Mouse (Mus musculus) heart, embryonic 13.5 days (tissue): Measurements from ENCODE around the gene Arl5b. TPM values are rescaled to one million over a fixed set of nuclear protein-coding genes. Genes with fewer than 3 reads are reported as not detected.
A peak's percentile ranks its signal among the peaks of the same experiment; 100 is the strongest.

Experiments used
- ATAC-seq: fragments of 200-750 bp; cut with Nextera tagmentation; 2 replicates; pipeline ENCODE4 v1.8.0; 2017; ENCODE audit warnings: moderate TSS enrichment; ENCODE audit not compliant: insufficient number of reproducible peaks, low FRiP score, low TSS enrichment; ENCODE audit errors: extremely low read depth
- H3K27ac ChIP-seq: fragments of 300-500 bp; sonication (generic); replicated peaks from 2 replicates; pipeline ENCODE4 v1.5.1; 2015; ENCODE audit warnings: moderate library complexity, mild to moderate bottlenecking, inconsistent platforms
- H3K27me3 ChIP-seq: fragments of 300-500 bp; sonication (generic); replicated peaks from 2 replicates; pipeline ENCODE4 v1.6.1; 2015; ENCODE audit warnings: mild to moderate bottlenecking, inconsistent platforms
- H3K36me3 ChIP-seq: fragments of 300-500 bp; sonication (generic); 2 replicates; pipeline ENCODE4 v1.6.1; 2015; ENCODE audit warnings: mild to moderate bottlenecking, inconsistent platforms
- H3K4me1 ChIP-seq: fragments of 300-500 bp; sonication (generic); 2 replicates; pipeline ENCODE4 v1.6.1; 2015; ENCODE audit warnings: inconsistent platforms
- H3K4me2 ChIP-seq: fragments of 300-500 bp; sonication (generic); 2 replicates; pipeline ENCODE4 v1.6.1; 2015; ENCODE audit warnings: inconsistent platforms, mild to moderate bottlenecking, moderate library complexity
- H3K4me3 ChIP-seq: fragments of 300-500 bp; sonication (generic); 2 replicates; pipeline ENCODE4 v1.5.1; 2015; ENCODE audit warnings: moderate library complexity, mild to moderate bottlenecking, inconsistent platforms
- H3K9ac ChIP-seq: fragments of 300-500 bp; sonication (generic); 2 replicates; pipeline ENCODE4 v1.6.1; 2015; ENCODE audit warnings: inconsistent platforms, mild to moderate bottlenecking, moderate library complexity
- H3K9me3 ChIP-seq: fragments of 300-500 bp; sonication (generic); 2 replicates; pipeline ENCODE4 v1.6.1; 2016; ENCODE audit warnings: inconsistent platforms
- WGBS: fragments of 180-500 bp; shearing (Covaris S2); methylation state at CpG from one replicate; pipeline ENCODE4 v1.1.7; 2015; ENCODE audit warnings: mixed read lengths; 5-methylcytosine and 5-hydroxymethylcytosine counted together
- polyA plus RNA-seq: library from polyadenylated mRNA; unstranded; fragments of >200 nt; fragmentation: Nextera tagmentation; extraction: Ambion mirVana; gene quantifications from 2 replicates; pipeline ENCODE4 v1.2.1, GENCODE M21; 2015

Gene Arl5b
- polyA plus RNA-seq, result 17.1 and 21.7 TPM in 2 replicates

DNA sequence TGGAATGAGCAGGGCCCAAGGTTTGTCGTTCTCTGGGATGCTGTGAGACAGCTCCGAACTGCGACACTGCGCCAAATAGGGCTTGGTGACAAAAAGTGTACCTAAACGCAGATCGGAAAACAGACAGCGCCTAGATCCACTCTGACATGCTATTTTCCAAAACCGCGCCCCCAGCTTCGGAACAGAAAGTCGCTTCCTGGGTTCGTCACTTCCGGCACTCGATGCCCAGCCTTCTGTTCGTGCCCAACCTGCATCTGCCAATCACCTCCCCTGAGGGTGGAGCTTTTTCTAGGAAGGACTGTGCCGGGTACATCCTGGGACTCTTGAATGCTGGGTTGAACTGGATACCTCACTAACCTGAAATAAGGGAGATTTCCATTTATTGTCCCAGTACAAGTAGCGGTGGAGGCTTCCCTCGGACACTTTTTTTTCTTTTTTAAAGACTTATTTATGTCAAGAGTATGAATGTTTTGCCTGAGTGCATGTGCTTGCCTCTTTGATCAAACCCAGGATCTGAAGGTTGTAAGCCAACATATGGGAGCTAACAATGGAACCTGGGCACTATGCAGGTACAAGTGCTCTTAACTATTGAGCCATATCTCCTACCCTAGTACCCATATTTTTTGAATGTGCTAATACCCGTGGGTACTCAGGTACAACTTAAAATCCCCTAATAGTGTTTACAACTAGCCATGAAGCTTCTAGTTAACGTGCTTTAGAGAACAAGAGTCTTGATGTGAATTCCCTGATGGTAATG, at the start of gene Arl5b:
Gene Arl5b (plus strand): TSS at position 279 of the 757 bp plus-strand sequence.
- 7% methylated on average over 20 of the region's 20 CpGs for WGBS

GRCm38 (mm10) chr2:15007531-15007930, 41.7 kb upstream of the Arl5b start:
- no peaks in the 10 kb centered on the region for H3K27me3 ChIP-seq
- H3K9me3 ChIP-seq, result no peaks in the 10 kb centered on the region
- WGBS, result 83% methylated on average over 3 of the region's 3 CpGs
- ATAC-seq, result no peak
- H3K4me1 ChIP-seq, result no peaks in the 10 kb centered on the region
- H3K36me3 ChIP-seq, result peaks cover 41% of the 10 kb centered on the region
- no peak overlapping the region for H3K4me3 ChIP-seq
- H3K27ac ChIP-seq, result no peak overlapping the region
- H3K4me2 ChIP-seq, result no peak overlapping the region
- H3K9ac ChIP-seq, result no peak overlapping the region

More for the DNA sequence above, at the start of gene Arl5b:
- Histone ChIP-seq H3K4me3 (peak within 1 kb of the TSS; percentile 71), H3K4me2 (peak within 1 kb of the TSS; percentile 82), H3K27me3 (no peaks in the 10 kb centered on the region), H3K4me1 (peaks cover 17% of the 10 kb centered on the region), H3K36me3 (peaks cover 9% of the 10 kb centered on the region; the same call in 1 of the 2 replicates), H3K9me3 (no peaks in the 10 kb centered on the region), H3K27ac (peak within 1 kb of the TSS; percentile 67), H3K9ac (peak within 1 kb of the TSS; percentile 81)
- peak; percentile 90 for ATAC-seq

DNA sequence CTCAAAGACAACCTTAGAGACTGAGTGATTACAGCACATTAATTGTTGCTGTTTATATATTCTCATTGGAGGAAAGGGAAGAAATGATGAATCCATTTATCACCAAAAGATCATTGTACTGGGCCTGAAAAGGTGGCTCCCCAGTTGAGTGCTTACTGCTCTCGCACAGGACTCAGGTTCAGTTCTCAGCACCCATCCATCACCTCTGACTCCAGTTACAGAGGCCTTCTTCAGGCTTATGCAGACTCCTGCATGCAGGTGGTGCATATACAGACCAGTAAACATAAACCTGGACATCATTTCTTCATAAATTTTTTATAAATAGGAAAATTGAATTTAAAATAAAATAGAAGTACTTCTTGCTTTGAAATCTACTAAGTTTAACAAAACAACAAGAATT, 41.1 kb upstream of the Arl5b start:
- Histone ChIP-seq H3K27ac (no peak overlapping the region), H3K27me3 (no peaks in the 10 kb centered on the region), H3K9ac (no peak overlapping the region), H3K4me3 (no peak overlapping the region), H3K4me2 (no peak overlapping the region), H3K4me1 (no peaks in the 10 kb centered on the region), H3K36me3 (peaks cover 42% of the 10 kb centered on the region), H3K9me3 (no peaks in the 10 kb centered on the region)
- no peak for ATAC-seq
- 89% methylated on average over 1 of the region's 1 CpGs for WGBS

DNA sequence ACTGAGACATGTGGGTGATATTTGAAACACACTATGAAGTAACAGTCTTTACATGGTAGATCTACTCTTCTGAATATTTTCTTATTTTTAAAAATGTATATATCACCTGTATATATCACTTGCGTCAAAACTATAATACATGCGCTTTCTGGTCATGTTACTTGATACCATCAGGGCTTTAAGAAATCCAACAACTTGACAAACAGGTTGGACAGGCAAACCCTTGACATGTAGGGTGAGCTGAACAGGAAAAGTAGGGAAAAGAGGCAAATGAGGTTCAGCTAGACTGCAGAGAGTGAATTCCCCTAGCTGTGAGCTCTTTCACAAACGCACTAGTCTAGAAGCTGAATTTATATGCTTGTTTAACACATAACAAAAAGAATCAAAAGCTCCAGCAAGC, 22.4 kb upstream of the Arl5b start:
- no peak overlapping the region for H3K9ac ChIP-seq
- 91% methylated on average over 3 of the region's 3 CpGs for WGBS
- no peak overlapping the region for H3K4me3 ChIP-seq
- no peaks in the 10 kb centered on the region for H3K27me3 ChIP-seq
- H3K27ac ChIP-seq, result no peak overlapping the region
- no peak overlapping the region for H3K4me2 ChIP-seq
- no peaks in the 10 kb centered on the region for H3K4me1 ChIP-seq
- ATAC-seq, result no peak
- no peaks in the 10 kb centered on the region for H3K9me3 ChIP-seq
- H3K36me3 ChIP-seq, result peaks cover 17% of the 10 kb centered on the region

DNA sequence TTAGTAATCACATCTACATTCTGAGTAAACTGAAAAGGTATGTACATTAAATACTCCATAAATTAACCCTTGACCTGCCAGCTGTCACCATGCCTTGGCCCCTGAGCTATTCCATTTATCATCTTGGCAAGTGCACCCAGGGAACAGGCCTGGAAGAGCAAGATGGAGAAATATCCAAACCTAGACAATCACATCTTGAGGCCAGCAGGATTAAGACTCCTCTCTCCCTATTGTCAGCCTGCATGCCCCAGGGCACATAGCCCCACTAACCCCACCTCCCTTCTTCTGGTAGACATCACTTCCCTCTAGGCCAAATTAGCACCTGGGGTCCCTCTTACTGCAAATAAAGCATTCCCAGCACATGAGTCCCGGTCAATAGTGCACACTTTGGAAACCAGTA, 21.4 kb upstream of the Arl5b start:
- no peaks in the 10 kb centered on the region for H3K27me3 ChIP-seq
- no peak overlapping the region for H3K4me2 ChIP-seq
- WGBS, result 79% methylated on average over 1 of the region's 1 CpGs
- H3K9me3 ChIP-seq, result no peaks in the 10 kb centered on the region
- H3K4me1 ChIP-seq, result no peaks in the 10 kb centered on the region
- no peak for ATAC-seq
- H3K27ac ChIP-seq, result no peak overlapping the region
- H3K9ac ChIP-seq, result no peak overlapping the region
- H3K36me3 ChIP-seq, result peaks cover 21% of the 10 kb centered on the region
- H3K4me3 ChIP-seq, result no peak overlapping the region

DNA sequence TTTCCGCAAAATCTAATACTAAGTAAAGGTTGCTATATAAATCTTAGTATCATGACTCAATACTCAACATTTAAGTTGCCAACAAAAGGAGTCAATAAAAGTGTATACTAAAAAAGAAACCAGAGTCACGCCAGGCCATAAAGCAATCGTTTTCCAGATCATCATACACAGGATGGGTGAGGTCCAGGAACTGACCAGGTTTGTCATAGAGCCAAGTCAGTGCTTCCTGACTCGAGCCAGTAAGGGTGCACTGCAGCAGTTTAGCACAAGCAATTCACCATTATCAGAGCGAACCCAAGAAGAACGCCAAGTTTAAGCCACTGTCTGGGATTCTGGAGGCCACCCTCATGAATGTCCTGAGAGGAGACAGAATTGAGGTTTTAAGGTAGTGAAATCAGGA, 10.5 kb upstream of the Arl5b start:
- Histone ChIP-seq H3K4me1 (no peaks in the 10 kb centered on the region), H3K27ac (no peak overlapping the region), H3K27me3 (no peaks in the 10 kb centered on the region), H3K9ac (no peak overlapping the region), H3K9me3 (no peaks in the 10 kb centered on the region), H3K4me3 (no peak overlapping the region), H3K4me2 (no peak overlapping the region), H3K36me3 (peaks cover 25% of the 10 kb centered on the region)
- ATAC-seq, result no peak
- 71% methylated on average over 6 of the region's 6 CpGs for WGBS

DNA sequence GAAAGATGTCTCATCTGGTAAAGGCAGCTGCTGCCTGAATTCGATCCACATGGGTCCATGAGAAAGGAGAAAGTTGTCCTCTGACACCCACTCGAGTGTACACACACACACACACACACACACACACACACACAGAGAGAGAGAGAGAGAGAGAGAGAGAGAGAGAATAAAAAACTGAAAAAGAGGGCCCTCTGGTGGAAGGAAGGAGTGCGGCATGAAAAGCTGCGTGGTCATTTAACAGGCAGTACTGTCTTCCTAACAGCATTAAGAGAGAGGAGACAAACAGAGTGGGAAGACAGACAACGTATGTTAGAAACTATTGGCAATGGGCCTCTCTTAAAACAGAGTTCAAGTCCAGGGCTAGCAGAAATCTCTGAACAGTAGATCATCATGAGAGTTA, 8.9 kb upstream of the Arl5b start:
- H3K9ac ChIP-seq, result no peak overlapping the region
- no peaks in the 10 kb centered on the region for H3K4me1 ChIP-seq
- no peaks in the 10 kb centered on the region for H3K9me3 ChIP-seq
- no peak overlapping the region for H3K4me3 ChIP-seq
- H3K4me2 ChIP-seq, result no peak overlapping the region
- H3K27me3 ChIP-seq, result no peaks in the 10 kb centered on the region
- H3K27ac ChIP-seq, result no peak overlapping the region
- 63% methylated on average over 5 of the region's 5 CpGs for WGBS
- no peak for ATAC-seq
- H3K36me3 ChIP-seq, result peaks cover 25% of the 10 kb centered on the region

- no peaks in the 10 kb centered on the region for H3K36me3 ChIP-seq
- peaks cover 36% of the 10 kb centered on the region for H3K4me1 ChIP-seq
- H3K27me3 ChIP-seq, result no peaks in the 10 kb centered on the region
- WGBS, result 17% methylated on average over 10 of the region's 10 CpGs
- no peaks in the 10 kb centered on the region for H3K9me3 ChIP-seq
- H3K27ac ChIP-seq, result peak overlapping the region; percentile 93
- no peak; the same call in 1 of the 2 replicates for ATAC-seq
- peak overlapping the region; percentile 82 for H3K4me2 ChIP-seq
- H3K9ac ChIP-seq, result peak overlapping the region; percentile 85
- H3K4me3 ChIP-seq, result peak overlapping the region; percentile 97
Measured at GRCm38 (mm10) chr2:15054496-15054895, 5.3 kb downstream of the Arl5b start.

DNA sequence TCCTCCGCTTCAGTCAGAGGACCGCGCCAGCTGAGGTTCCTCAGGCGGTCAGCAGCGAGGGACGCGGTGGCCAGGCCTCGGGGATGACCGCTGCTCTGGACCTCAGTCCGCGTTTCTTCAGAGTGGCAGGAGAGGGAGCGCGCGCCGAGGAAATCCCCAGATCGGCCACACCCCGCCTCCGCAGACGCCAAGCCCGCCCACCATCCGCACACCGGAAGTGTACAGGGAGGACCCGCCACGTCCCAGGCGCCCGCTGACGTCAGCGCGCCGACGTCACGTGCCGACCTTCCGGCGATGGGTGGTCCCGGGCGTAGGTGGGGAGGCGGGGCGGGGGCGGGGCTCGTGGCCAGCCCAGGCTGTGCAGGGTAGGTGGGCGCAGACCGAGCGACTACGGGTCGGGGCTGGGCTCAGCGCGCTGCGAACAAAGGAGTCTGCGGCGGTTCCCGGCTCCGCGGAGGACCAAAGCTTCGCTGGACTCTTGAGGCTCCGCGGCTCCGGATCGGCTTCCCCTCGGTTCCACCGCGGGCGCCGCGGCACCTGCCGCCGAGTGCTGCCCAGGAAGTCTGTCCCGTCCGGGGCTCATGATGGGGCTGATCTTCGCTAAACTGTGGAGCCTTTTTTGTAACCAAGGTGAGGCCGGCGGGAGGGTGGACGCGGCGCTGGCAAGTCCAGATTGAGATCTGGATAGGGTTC, 5.9 kb downstream of the Arl5b start, which contains the start of gene Nsun6:
Gene Nsun6 (minus strand): TSS at position 125 of the 693 bp plus-strand sequence.
- ATAC-seq, result peak; percentile 98
- Histone ChIP-seq H3K27ac (peak within 1 kb of the TSS; percentile 93), H3K4me1 (peaks cover 36% of the 10 kb centered on the region), H3K27me3 (no peaks in the 10 kb centered on the region), H3K9ac (peak within 1 kb of the TSS; percentile 98), H3K36me3 (no peaks in the 10 kb centered on the region), H3K4me2 (peak within 1 kb of the TSS; percentile 82), H3K9me3 (no peaks in the 10 kb centered on the region), H3K4me3 (peak within 1 kb of the TSS; percentile 97)
- under 1% methylated on average over 75 of the region's 75 CpGs for WGBS

DNA sequence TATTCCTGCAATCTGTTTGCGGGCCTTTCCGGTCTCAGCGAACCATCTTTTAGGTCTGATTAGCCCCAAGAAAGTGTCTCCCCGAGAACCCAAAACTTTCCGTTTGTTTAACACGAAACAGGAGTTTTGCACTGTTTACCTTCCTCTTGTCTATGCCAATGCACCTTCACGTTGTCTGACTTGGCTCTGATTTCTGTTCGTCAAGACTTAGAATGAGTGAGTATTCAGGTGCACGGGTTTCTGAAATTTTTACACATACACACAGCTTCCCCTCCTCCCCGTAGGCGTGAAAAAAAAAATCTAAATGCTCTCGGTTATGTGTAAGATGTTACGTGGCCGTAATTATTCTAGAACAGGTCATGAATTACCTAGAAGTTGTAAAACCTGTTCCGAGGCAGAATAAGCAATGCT, 6.6 kb downstream of the Arl5b start:
- 1% methylated on average over 15 of the region's 15 CpGs for WGBS
- peak overlapping the region; percentile 98 for H3K9ac ChIP-seq
- no peaks in the 10 kb centered on the region for H3K36me3 ChIP-seq
- peak overlapping the region; percentile 97 for H3K4me3 ChIP-seq
- ATAC-seq, result no peak
- H3K4me1 ChIP-seq, result peaks cover 40% of the 10 kb centered on the region
- H3K9me3 ChIP-seq, result no peaks in the 10 kb centered on the region
- peak overlapping the region; percentile 82 for H3K4me2 ChIP-seq
- no peaks in the 10 kb centered on the region for H3K27me3 ChIP-seq
- peak overlapping the region; percentile 93 for H3K27ac ChIP-seq

GRCm38 (mm10) chr2:15058227-15058626, 9.0 kb downstream of the Arl5b start:
- peaks cover 46% of the 10 kb centered on the region for H3K4me1 ChIP-seq
- H3K4me2 ChIP-seq, result no peak overlapping the region
- no peak overlapping the region for H3K27ac ChIP-seq
- H3K36me3 ChIP-seq, result no peaks in the 10 kb centered on the region
- WGBS, result 68% methylated on average over 5 of the region's 5 CpGs
- no peak overlapping the region for H3K4me3 ChIP-seq
- no peaks in the 10 kb centered on the region for H3K9me3 ChIP-seq
- no peak for ATAC-seq
- H3K27me3 ChIP-seq, result no peaks in the 10 kb centered on the region
- no peak overlapping the region for H3K9ac ChIP-seq
